ENCODE assay signal across 15 mouse cellular contexts in the genomic region with DNA sequence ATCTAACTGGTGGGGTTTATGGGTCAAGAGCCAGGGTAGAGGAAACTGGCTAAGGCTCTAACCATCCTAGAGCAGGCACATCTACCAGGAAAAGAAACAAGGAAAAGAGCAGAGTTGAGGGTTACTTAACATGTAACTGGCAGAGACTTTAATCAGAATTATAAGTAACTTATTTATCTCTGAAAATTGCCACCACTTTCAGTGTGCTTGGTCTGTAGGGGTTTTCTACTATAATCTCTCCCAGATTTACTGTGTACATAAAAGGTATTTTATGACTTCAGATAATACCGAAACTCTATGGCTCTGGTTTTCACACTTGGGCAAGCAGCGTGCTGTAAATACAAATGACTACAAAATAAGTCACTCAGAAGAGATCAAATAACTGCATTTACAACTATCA. TPM values are rescaled to one million over a fixed set of nuclear protein-coding genes. Genes with fewer than 3 reads are reported as not detected.
DNase-seq lines count a peak whose midpoint lies in the region; ATAC-seq and TF ChIP-seq lines count a peak whose summit lies in the region.
"Had no signal": no experiment of that assay in that cellular context is flagged by ENCODE, and none has a peak within 500 bp of the region (broad histone marks: within the 10 kb centered on the region; RNA-seq: fewer than 3 reads in every experiment).

No protein-coding gene starts in this region.

- H3K27ac ChIP-seq in kidney, embryonic 14.5 days (ENCODE audit: low read depth, low read length) = peak overlapping the region; percentile 64; the same call in 1 of the 2 replicates
- no peak overlapping the region for H3K27ac ChIP-seq in midbrain, embryonic 16.5 days (ENCODE audit: low read length)
- no peak overlapping the region for H3K27ac ChIP-seq in midbrain, postnatal 0 days (ENCODE audit: low read depth, low read length)
- H3K27ac ChIP-seq in neural tube, embryonic 14.5 days (ENCODE audit: low read depth, low read length) = no peak overlapping the region; the same call in 1 of the 2 replicates

- no peaks in the 10 kb centered on the region for H3K27me3 ChIP-seq in kidney, embryonic 14.5 days (ENCODE audit: control insufficient read depth, insufficient read depth, low read length)
- no peaks in the 10 kb centered on the region for H3K27me3 ChIP-seq in midbrain, embryonic 16.5 days (ENCODE audit: control insufficient read depth, insufficient read depth, low read depth, low read length)
- no peaks in the 10 kb centered on the region for H3K27me3 ChIP-seq in midbrain, postnatal 0 days (ENCODE audit: insufficient read depth, low read length)
- H3K27me3 ChIP-seq in neural tube, embryonic 14.5 days (ENCODE audit: control insufficient read depth, insufficient read depth, low read length) = no peaks in the 10 kb centered on the region
- H3K27me3 ChIP-seq: midbrain, embryonic 13.5 days had no signal

- H3K4me1 ChIP-seq in kidney, embryonic 14.5 days (ENCODE audit: control insufficient read depth, insufficient read depth, low read length) = peaks cover 47% of the 10 kb centered on the region
- H3K4me1 ChIP-seq in midbrain, embryonic 16.5 days (ENCODE audit: control insufficient read depth, insufficient read depth, low read length) = peaks cover 3% of the 10 kb centered on the region
- peaks cover 13% of the 10 kb centered on the region; the same call in 1 of the 2 replicates for H3K4me1 ChIP-seq in midbrain, postnatal 0 days (ENCODE audit: insufficient read depth, low read length)
- H3K4me1 ChIP-seq in neural tube, embryonic 14.5 days (ENCODE audit: control insufficient read depth, insufficient read depth, low read length) = peaks cover 21% of the 10 kb centered on the region; the same call in 1 of the 2 replicates

- 28% methylated on average over 2 of the region's 2 CpGs for whole genome bisulfite sequencing in kidney, embryonic 14.5 days
- 59% methylated on average over 2 of the region's 2 CpGs for WGBS in midbrain, embryonic 16.5 days
- 64% methylated on average over 2 of the region's 2 CpGs for whole genome bisulfite sequencing in midbrain, postnatal 0 days
- 37% methylated on average over 2 of the region's 2 CpGs for WGBS in neural tube, embryonic 14.5 days

- H3K36me3 ChIP-seq in kidney, embryonic 14.5 days (ENCODE audit: control insufficient read depth, insufficient read depth, low read length) = no peaks in the 10 kb centered on the region
- 0 out of 2 replicates have a peak, but pooled peaks cover 2% of the 10 kb centered on the region for H3K36me3 ChIP-seq in midbrain, embryonic 16.5 days (ENCODE audit: control insufficient read depth, insufficient read depth, low read length)
- no peaks in the 10 kb centered on the region for H3K36me3 ChIP-seq in midbrain, postnatal 0 days (ENCODE audit: insufficient read depth, low read length)
- no peaks in the 10 kb centered on the region for H3K36me3 ChIP-seq in neural tube, embryonic 14.5 days (ENCODE audit: control insufficient read depth, insufficient read depth, low read length)
- H3K36me3 ChIP-seq: midbrain, embryonic 13.5 days had no signal

- H3K9ac ChIP-seq in kidney, embryonic 14.5 days (ENCODE audit: low read depth, low read length) = no peak overlapping the region
- no peak overlapping the region for H3K9ac ChIP-seq in midbrain, embryonic 16.5 days (ENCODE audit: low read depth, low read length)
- H3K9ac ChIP-seq in midbrain, postnatal 0 days (replicated peaks; ENCODE audit: low read length, poor library complexity, severe bottlenecking) = no peak overlapping the region
- no peak overlapping the region for H3K9ac ChIP-seq in neural tube, embryonic 14.5 days (replicated peaks; ENCODE audit: low read depth, low read length)
- H3K9ac ChIP-seq: liver, postnatal 0 days; midbrain, embryonic 13.5 days had no signal

- no peak for TF ChIP-seq CTCF in midbrain, postnatal 0 days (IDR thresholded peaks at IDR 0.05)

- no peaks in the 10 kb centered on the region for H3K9me3 ChIP-seq in kidney, embryonic 14.5 days (ENCODE audit: control insufficient read depth, low read length)
- H3K9me3 ChIP-seq in midbrain, embryonic 16.5 days (replicated peaks; ENCODE audit: control insufficient read depth, low read length, poor library complexity, severe bottlenecking) = no peaks in the 10 kb centered on the region
- H3K9me3 ChIP-seq in midbrain, postnatal 0 days (ENCODE audit: low read length) = no peaks in the 10 kb centered on the region
- no peaks in the 10 kb centered on the region for H3K9me3 ChIP-seq in neural tube, embryonic 14.5 days (ENCODE audit: control insufficient read depth, low read length)
- H3K9me3 ChIP-seq: midbrain, embryonic 13.5 days had no signal

- no peak overlapping the region for H3K4me2 ChIP-seq in kidney, embryonic 14.5 days (replicated peaks; ENCODE audit: low read depth, low read length)
- no peak overlapping the region for H3K4me2 ChIP-seq in midbrain, embryonic 16.5 days (ENCODE audit: low read length)
- no peak overlapping the region for H3K4me2 ChIP-seq in midbrain, postnatal 0 days (ENCODE audit: low read depth, low read length, poor library complexity, severe bottlenecking)
- H3K4me2 ChIP-seq in neural tube, embryonic 14.5 days (ENCODE audit: low read depth, low read length) = no peak overlapping the region
- H3K4me2 ChIP-seq: midbrain, embryonic 13.5 days had no signal

- peak; percentile 14; the same call in 1 of the 2 replicates for ATAC-seq in kidney, embryonic 14.5 days (ENCODE audit: low FRiP score, low TSS enrichment)
- ATAC-seq in midbrain, embryonic 16.5 days = 0 out of 2 replicates have a peak, but pooled peaks have one; percentile 1
- no peak for ATAC-seq in midbrain, postnatal 0 days (ENCODE audit: low FRiP score)
- peak; percentile 12; the same call in 1 of the 2 replicates for ATAC-seq in neural tube, embryonic 14.5 days (ENCODE audit: low read depth)
- ATAC-seq: liver, postnatal 0 days had no signal

- no peak for DNase-seq in kidney, adult 11 months
- no peak for DNase-seq in midbrain, postnatal 0 days (ENCODE audit: low spot score)
- DNase-seq in right cerebral cortex, postnatal 4 days = no peak
- no peak for DNase-seq in urinary bladder, postnatal 10 days (ENCODE audit: low spot score)
- DNase-seq: adrenal gland, postnatal 36 days; cerebellum, adult 8-10 months; gastrocnemius, postnatal 25 days; kidney, postnatal 14 days; liver; liver, postnatal 0 days had no signal

- H3K4me3 ChIP-seq in kidney, embryonic 14.5 days (ENCODE audit: low read length) = no peak overlapping the region
- H3K4me3 ChIP-seq in midbrain, embryonic 16.5 days (ENCODE audit: low read depth, low read length) = no peak overlapping the region
- no peak overlapping the region for H3K4me3 ChIP-seq in midbrain, postnatal 0 days (ENCODE audit: low read depth, low read length)
- H3K4me3 ChIP-seq in neural tube, embryonic 14.5 days (ENCODE audit: low read depth, low read length) = no peak overlapping the region
- H3K4me3 ChIP-seq: erythroblast, embryonic 14.5 days; midbrain, embryonic 13.5 days had no signal

RNA-seq across cellular contexts. Expression of gene Lrch1, which starts 32.0 kb away (rescaled TPM):
- polyA plus RNA-seq in kidney, embryonic 14.5 days (2014; fragmentation: Nextera tagmentation; extraction: Ambion mirVana) = 11.1 and 18.6 TPM in 2 replicates
- polyA plus RNA-seq in midbrain, embryonic 16.5 days (2015; fragmentation: Nextera tagmentation; extraction: Ambion mirVana) = 19.7 and 19.9 TPM in 2 replicates
- 21.7 and 22.3 TPM in 2 replicates for total RNA-seq in midbrain, postnatal 0 days (2014; rRNA removed)
- polyA plus RNA-seq in midbrain, postnatal 0 days (2015; fragmentation: Nextera tagmentation; extraction: Ambion mirVana) = 15.7 and 22.4 TPM in 2 replicates
- 14.8 and 21.7 TPM in 2 replicates for polyA plus RNA-seq in neural tube, embryonic 14.5 days (2014; fragmentation: Nextera tagmentation; extraction: Ambion mirVana)
